Mouse (Mus musculus) testis, adult 2 months (tissue): ENCODE results near the gene Ppp1r10. TPM values are rescaled to one million over a fixed set of nuclear protein-coding genes. Genes with fewer than 3 reads are reported as not detected.

Experiments used
- H3K27ac ChIP-seq: fragments of 200-500 bp; 2 replicates; pipeline ENCODE4 v1.5.1; 2012; ENCODE audit warnings: low read depth, low read length; ENCODE audit not compliant: control insufficient read depth, insufficient read depth
- H3K27me3 ChIP-seq: fragments of 200-500 bp; 2 replicates; pipeline ENCODE4 v1.6.1; 2012; ENCODE audit warnings: mild to moderate bottlenecking, low read length, moderate library complexity; ENCODE audit not compliant: control insufficient read depth, insufficient read depth
- H3K36me3 ChIP-seq: fragments of 200-500 bp; 2 replicates; pipeline ENCODE4 v1.6.1; 2012; ENCODE audit warnings: mild to moderate bottlenecking, low read length; ENCODE audit not compliant: control insufficient read depth, insufficient read depth
- H3K4me1 ChIP-seq: fragments of 200-500 bp; 2 replicates; pipeline ENCODE4 v1.6.1; 2012; ENCODE audit warnings: low read length; ENCODE audit not compliant: control insufficient read depth, insufficient read depth
- H3K4me3 ChIP-seq: fragments of 200-500 bp; 2 replicates; pipeline ENCODE4 v1.5.1; 2012; ENCODE audit warnings: low read depth, mild to moderate bottlenecking, low read length, moderate library complexity, mixed read lengths; ENCODE audit not compliant: control insufficient read depth
- CTCF ChIP-seq: fragments of 200-500 bp; IDR thresholded peaks from 2 replicates; pipeline ENCODE4 v1.5.1; 2012; ENCODE audit warnings: low read depth, mild to moderate bottlenecking, inconsistent platforms, low read length, moderate library complexity; ENCODE audit not compliant: control insufficient read depth, insufficient read depth, insufficient replicate concordance
- POLR2A ChIP-seq: fragments of 200-500 bp; IDR thresholded peaks from 2 replicates; pipeline ENCODE4 v1.6.1; 2012; ENCODE audit warnings: low read depth, mild to moderate bottlenecking, inconsistent platforms, low read length, moderate library complexity; ENCODE audit not compliant: control insufficient read depth
- polyA plus RNA-seq: library from polyadenylated mRNA; depleted of rRNA; stranded (reverse); fragments of >200 nt; gene quantifications from 2 replicates; pipeline ENCODE4 v1.2.3, GENCODE M21; 2012

Ppp1r10 gene
- polyA plus RNA-seq, 1 experiment: 100 TPM

DNA sequence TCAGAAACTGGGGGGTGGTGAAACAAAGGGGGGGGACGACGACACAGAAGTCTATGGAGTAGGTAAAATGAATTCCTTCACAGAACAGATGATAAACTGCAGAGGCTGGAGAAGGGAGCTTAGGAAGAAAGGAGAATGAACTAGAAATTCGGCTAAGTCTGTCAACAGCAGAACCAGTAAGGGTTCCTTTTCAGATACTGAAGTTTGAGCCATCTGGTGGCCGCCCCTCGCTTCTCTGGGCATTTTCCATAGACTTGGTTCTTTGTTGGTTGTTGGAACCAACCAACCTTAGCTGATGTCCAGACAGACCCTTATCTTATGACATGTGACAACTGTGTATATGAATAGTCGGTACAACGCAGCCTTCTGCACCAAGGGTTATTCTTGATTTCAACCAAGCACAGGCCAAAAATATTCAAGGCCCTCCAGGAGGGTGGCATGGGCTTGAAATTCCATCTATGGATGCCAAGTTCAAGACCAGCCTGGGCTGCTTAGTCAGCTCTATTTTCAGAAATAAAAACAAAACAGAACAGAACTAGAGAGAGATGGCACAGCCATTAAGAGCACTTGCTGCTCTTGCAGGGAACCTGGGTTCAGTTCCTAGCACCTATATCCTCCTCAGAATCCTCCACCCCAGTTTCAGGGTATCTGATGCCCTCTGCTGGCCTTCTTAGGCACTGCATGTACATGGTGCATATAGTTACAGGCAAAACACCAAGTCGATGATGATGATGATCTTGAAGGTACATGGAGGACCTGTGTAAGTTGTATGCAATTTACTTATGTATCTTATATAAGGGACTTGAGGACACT lies 45.1 kb upstream of the Ppp1r10 start:
- Histone ChIP-seq H3K4me3 (no peak overlapping the region), H3K27ac (no peak overlapping the region), H3K4me1 (peaks cover 24% of the 10 kb centered on the region), H3K27me3 (peaks cover 5% of the 10 kb centered on the region), H3K36me3 (no peaks in the 10 kb centered on the region)
- TF ChIP-seq CTCF (peak; percentile 36; the same call in 1 of the 2 replicates), POLR2A (no peak)

DNA sequence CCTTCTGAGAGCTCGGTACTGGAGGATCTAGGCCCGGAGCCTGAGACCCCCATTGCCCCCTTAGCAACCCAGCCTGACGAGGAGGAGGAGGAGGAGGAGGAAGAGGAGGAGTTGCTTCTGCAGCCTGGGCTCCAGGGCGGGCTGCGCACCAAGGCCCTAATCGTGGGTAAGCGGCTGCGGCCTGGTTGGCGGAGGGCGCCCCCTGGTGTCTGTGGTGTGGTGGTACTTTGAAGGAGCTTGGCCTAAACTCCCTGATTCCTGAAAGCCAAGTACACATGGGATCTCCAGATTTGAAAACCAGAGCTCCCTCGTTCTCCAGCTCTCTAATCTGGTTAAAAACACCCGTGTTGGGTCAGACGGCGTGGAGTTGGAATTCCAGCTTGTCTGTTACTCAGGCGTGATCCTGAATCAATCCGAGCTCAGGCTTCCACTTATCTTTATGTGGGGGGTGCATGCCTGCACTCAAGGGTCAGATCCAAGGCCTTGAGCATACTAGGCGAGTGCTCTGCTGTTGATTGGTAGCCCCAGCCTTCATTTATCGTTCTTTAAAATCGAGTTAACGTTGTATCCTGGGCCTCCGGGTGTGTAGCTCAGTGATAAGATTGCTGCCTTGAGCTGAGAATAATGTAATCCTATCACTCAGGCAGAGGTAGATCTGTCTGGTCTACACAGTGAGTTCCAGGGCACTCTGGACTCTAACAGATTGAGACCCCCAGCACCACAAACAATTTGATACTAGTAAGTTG lies 42.3 kb upstream of the Ppp1r10 start:
- Histone ChIP-seq H3K27ac (no peak overlapping the region), H3K27me3 (no peaks in the 10 kb centered on the region), H3K4me1 (peaks cover 7% of the 10 kb centered on the region), H3K4me3 (no peak overlapping the region), H3K36me3 (no peaks in the 10 kb centered on the region)
- TF ChIP-seq CTCF (peak; percentile 91), POLR2A (no peak)

DNA sequence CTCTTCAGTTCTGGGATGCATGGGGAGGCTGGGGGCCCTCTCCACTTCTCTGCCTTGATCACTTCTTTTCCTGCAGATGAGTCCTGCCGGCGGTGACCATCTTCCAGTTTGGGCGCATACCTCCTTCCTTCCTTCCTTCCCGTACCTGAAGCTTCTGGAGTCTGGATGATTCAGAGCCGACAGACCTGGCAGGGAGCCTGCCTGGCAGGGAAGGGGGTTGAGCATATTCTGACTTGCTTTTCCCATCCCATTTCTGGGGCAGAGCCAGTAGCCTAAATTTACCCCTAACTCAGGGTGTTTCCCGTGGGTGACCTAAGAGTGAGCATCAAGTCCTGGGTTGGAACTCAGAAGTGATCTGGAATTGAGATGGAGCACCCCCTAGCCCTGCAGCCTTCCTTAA lies 41.5 kb upstream of the Ppp1r10 start:
- Histone ChIP-seq H3K4me3 (no peak overlapping the region), H3K27ac (no peak overlapping the region), H3K36me3 (no peaks in the 10 kb centered on the region), H3K4me1 (peaks cover 5% of the 10 kb centered on the region), H3K27me3 (no peaks in the 10 kb centered on the region)
- no peak for TF ChIP-seq POLR2A
- TF ChIP-seq CTCF: no peak

DNA sequence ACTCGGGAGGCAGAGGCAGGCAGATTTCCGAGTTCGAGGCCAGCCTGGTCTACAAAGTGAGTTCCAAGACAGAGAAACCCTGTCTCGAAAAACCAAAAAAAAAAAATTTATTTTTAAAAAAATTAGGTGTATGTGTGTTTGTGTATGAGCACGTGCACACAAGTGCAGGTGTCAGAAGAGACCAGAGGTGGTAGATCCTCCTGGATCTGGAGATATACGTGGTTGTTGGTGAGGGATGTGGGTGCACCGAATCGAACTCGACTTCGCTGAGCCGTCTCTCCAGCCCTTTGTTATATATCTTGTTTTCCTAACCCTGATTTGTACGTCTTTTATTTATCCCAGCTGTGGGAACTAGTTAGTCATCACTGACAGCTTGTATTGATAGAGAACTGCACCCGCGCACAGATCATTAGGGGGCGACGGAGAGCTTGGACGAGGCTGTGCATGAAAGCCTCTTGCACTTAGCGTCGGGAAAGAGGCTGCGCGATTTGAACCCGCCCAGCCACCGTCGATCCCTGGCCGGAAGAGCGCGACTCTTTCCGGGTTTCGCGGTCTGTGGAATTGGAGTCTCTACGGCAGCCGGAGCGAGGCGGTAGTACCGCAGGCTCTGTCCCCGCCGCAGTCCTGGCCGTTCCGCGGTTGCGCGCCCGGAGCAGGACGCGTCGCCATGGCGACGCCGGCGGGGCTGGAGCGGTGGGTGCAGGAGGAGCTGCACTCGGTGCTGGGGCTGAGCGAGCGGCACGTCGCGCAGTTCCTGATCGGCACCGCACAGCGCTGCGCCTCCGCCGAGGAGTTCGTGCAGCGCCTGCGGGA lies 36.8 kb upstream of the Ppp1r10 start, which contains the start of gene Dhx16:
TSS of gene Dhx16 (plus strand) at position 575 of the 813 bp plus-strand sequence.
- peak within 1 kb of the TSS; percentile 46 for H3K27ac ChIP-seq
- no peaks in the 10 kb centered on the region for H3K27me3 ChIP-seq
- H3K4me3 ChIP-seq: peak within 1 kb of the TSS; percentile 91
- H3K36me3 ChIP-seq: no peaks in the 10 kb centered on the region; the same call in 1 of the 2 replicates
- peaks cover 8% of the 10 kb centered on the region for H3K4me1 ChIP-seq
- peak; percentile 62 for TF ChIP-seq CTCF
- TF ChIP-seq POLR2A: peak; percentile 69; the same call in 1 of the 2 replicates

DNA sequence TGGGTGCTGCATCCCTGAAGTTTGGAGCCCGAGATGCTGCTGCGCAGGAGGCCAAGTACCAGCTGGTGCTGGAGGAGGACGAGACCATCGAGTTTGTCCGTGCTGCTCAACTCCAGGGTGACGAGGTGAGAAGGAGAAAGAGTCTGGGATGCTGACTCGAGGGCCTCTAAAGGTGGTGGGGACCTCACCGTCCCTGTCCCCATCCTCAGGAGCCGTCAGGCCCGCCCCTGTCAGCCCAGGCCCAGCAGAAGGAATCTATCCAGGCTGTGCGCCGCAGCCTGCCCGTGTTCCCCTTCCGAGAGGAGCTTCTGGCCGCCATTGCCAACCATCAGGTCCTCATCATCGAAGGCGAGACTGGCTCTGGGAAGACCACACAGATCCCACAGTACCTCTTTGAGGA lies 33.3 kb upstream of the Ppp1r10 start:
- no peak overlapping the region for H3K4me3 ChIP-seq
- no peak for TF ChIP-seq CTCF
- peaks cover 8% of the 10 kb centered on the region for H3K4me1 ChIP-seq
- H3K27me3 ChIP-seq: no peaks in the 10 kb centered on the region
- peaks cover 4% of the 10 kb centered on the region for H3K36me3 ChIP-seq
- no peak overlapping the region for H3K27ac ChIP-seq

DNA sequence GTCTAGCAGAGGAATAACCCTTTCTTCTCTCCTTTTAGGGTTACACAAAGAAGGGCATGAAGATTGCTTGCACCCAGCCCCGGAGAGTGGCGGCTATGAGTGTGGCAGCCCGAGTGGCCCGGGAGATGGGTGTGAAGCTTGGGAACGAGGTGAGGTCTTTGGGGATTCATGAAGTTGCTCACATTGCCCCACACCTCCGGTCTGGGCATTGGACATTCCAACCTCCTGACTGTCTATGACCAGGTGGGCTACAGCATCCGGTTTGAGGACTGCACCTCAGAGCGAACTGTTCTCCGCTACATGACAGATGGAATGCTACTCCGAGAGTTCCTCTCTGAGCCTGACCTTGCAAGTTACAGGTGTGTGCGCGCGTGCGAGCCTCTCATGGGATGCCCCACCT lies 32.5 kb upstream of the Ppp1r10 start:
- Histone ChIP-seq H3K4me3 (no peak overlapping the region), H3K36me3 (peaks cover 4% of the 10 kb centered on the region), H3K4me1 (peaks cover 8% of the 10 kb centered on the region), H3K27ac (no peak overlapping the region), H3K27me3 (no peaks in the 10 kb centered on the region)
- no peak for TF ChIP-seq POLR2A
- TF ChIP-seq CTCF: no peak

DNA sequence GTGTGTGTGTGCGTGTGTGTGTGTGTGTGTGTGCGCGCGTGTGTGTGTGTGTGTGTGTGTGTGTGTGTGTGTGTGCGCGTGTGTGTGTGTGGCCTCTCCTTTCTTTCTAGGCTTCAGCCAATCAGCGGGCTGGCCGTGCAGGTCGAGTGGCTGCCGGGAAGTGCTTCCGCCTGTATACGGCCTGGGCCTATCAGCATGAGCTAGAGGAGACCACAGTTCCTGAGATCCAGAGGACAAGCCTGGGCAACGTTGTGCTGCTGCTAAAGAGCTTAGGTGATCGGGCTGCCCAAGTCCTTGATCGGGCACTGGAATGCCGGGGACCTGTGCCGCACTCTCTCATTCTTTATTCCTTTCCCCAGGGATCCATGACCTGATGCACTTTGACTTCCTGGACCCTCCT lies 28.5 kb upstream of the Ppp1r10 start:
- TF ChIP-seq POLR2A (no peak), CTCF (no peak)
- Histone ChIP-seq H3K27me3 (no peaks in the 10 kb centered on the region), H3K4me3 (no peak overlapping the region), H3K36me3 (peaks cover 8% of the 10 kb centered on the region), H3K27ac (no peak overlapping the region), H3K4me1 (no peaks in the 10 kb centered on the region)
